Mouse (Mus musculus) kidney, adult 2 months (tissue): ENCODE measurements around the gene Gadl1.

Source experiments
- CTCF ChIP-seq: fragments of 200-500 bp; conservative IDR thresholded peaks from 2 replicates; pipeline ENCODE4 v1.5.1; 2011; ENCODE audit warnings: low read depth, mild to moderate bottlenecking, control low read depth, low read length, moderate library complexity, mixed read lengths; ENCODE audit not compliant: insufficient read depth, insufficient read length
- POLR2A ChIP-seq: fragments of 200-500 bp; IDR thresholded peaks from one replicate; pipeline ENCODE4 v1.6.1; 2011; ENCODE audit warnings: low read depth, low read length, control low read depth

DNA sequence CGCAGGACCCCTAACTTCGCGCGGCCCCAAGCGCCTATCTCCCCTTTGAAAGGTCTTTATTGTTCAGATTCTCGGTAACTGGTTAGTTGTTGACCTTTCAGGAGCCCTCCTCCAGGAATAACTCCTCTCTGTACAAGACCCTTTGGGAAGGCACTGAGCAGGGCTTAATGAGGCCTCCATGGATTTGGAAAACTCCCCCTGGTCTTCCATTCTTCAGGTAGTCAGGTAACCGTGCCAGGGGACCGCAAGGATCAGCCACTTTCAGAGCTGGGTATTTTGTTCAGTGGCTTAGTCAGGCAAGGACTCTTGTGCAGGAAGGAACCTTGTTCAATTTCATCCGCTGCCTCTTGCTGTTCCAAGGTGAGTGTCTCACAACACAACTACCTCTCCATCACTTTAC, at the start of gene Gadl1:
- no peak for TF ChIP-seq POLR2A
- no peak for TF ChIP-seq CTCF
